Mouse (Mus musculus): Measurements from ENCODE around the gene Aen. TPM values are rescaled to one million over a fixed set of nuclear protein-coding genes. Genes with fewer than 3 reads are reported as not detected.

Aen gene
- 10 to 100 TPM; 33.0 to 33.7 TPM for total RNA-seq (2021)
- long read RNA-seq, experiment 1, full-length matches to known transcripts, result 42 of 54 reads
- long read RNA-seq, experiment 1, partial matches to known transcripts, result 10 of 54 reads
- long read RNA-seq, experiment 1, other reads (novel, unspliced or antisense), result 2 of 54 reads
- long read RNA-seq, experiment 2, full-length matches to known transcripts, result 74 of 96 reads
- long read RNA-seq, experiment 2, partial matches to known transcripts, result 17 of 96 reads
- long read RNA-seq, experiment 2, other reads (novel, unspliced or antisense), result 5 of 96 reads

- DNase-seq (ENCODE audit: low spot score in 2 of 2), result peak; percentile 92 to 96
Measured at GRCm38 (mm10) chr7:78895653-78896333, at the start of gene Aen. Aen (plus strand) TSS chr7:78895854.

GRCm38 (mm10) chr7:78846066-78846716 lies 49.5 kb upstream of the Aen start:
- DNase-seq (ENCODE audit: low spot score in 2 of 2), result no peak

GRCm38 (mm10) chr7:78846737-78847434 lies 48.8 kb upstream of the Aen start, which contains the start of gene Det1:
Det1 (minus strand) TSS chr7:78847263.
- DNase-seq (ENCODE audit: low spot score in 2 of 2), result peak; percentile 77 to 80

DNA sequence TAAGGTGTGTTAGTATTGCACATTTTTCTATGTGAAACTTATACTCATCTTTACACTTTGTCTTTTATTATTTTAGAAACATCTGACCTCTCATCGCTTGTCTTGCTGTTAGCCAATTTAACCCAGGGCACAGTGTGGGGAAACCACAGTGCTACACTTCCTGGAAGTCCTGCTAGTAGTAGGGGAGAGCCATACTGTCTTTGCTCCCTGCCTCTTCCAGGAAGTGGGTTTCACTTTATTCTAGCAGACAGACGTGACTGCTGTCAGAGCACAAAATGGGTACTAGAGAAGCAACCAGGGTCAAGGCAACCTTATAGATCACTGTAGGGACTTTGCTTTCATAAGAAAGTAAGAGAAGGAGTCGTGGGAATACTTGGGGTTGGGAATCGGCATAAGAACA lies 41.6 kb upstream of the Aen start:
- DNase-seq (ENCODE audit: low spot score in 2 of 2), result no peak

- no peak for DNase-seq (ENCODE audit: low spot score in 2 of 2)
Measured at GRCm38 (mm10) chr7:78855044-78855655, 40.5 kb upstream of the Aen start.

GRCm38 (mm10) chr7:78863796-78864445 lies 31.7 kb upstream of the Aen start:
- DNase-seq (ENCODE audit: low spot score in 2 of 2), result no peak

- DNase-seq (ENCODE audit: low spot score in 2 of 2), result no peak
Measured at GRCm38 (mm10) chr7:78864446-78864802, 31.2 kb upstream of the Aen start.

- no peak for DNase-seq (ENCODE audit: low spot score in 2 of 2)
Measured at GRCm38 (mm10) chr7:78865212-78865949, 30.3 kb upstream of the Aen start.

DNA sequence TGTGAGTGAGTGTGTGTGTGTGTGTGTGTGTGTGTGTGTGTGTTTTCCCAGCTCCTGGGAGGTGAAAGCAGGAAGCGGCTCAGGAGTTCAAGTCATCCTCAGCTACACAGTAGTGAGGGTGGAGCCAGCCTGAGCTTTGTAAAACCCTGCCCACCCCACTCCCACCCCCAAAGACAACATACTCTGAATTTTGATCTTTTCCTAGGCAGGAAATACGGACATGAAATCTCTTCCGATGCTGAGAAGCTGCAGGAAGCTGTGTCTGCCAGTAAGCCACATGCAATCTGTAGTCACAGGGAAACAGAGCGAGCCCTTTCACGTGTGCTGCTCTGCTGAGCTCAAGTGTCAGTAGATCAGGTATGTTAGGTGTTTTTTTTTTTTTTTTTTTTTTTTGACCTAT lies 26.9 kb upstream of the Aen start:
- DNase-seq (ENCODE audit: low spot score in 2 of 2), result no peak

DNA sequence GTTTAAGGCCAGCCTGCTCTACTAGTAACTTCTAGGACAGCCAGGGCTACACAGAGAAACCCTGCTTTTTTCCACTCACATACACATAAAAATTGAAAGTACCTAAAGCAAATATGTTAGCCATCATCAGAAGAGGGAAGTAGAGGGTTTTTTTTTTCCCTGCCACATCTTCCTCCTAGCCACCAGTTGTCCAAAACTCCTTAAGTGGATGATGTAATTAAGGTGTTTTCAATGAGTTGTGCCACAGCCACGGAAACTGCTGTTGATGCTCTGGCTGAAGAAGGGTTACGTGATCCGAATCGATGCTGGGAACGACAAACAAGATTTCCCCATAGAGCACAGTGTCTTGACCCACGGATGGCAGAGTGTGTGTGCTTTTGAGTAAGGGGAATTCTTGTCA lies 23.3 kb upstream of the Aen start:
- no peak for DNase-seq (ENCODE audit: low spot score in 2 of 2)

- DNase-seq (ENCODE audit: low spot score in 2 of 2), result no peak
Measured at GRCm38 (mm10) chr7:78872831-78873230, 22.8 kb upstream of the Aen start.

DNA sequence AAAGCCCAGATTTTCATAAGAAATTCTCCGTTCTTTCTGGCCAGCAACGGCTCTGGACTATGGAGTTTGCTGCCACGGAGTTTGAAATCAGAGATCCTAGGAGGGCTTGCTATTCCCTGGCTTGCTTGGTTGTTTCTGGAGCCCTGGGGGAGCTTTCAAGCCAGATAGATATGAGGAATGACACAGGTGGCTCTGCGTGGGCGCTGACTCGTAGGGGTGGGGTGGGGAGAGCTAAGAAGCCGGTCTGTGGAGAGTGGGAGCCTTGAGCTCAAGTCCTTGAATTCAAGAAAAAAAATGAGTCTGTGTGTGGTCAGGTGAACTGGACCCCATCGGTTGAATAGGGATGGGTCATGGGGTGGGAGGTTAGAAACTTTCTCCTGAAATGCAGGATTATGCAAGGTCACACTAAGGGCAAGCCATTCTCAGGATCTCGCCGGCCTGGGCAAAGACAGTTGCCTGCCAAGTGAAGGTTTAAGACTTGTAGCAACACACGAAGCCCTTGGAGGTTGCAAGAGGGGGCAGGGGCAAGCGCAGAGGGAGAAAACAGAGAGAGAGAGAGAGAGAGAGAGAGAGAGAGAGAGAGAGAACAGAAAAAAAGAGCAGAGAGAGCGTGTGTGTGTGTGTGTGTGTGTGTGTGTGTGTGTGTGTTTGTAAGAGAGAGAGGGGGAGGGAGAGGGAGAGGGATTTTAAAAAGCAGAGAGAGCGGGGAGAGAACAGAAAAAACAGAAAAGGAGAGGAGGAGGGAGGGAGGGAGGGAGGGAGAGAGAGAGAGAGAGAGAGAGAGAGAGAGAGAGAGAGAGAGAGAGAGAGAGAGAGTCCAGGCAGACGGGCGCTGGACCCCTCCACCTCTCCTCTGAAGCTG lies 13.8 kb upstream of the Aen start:
- DNase-seq (ENCODE audit: low spot score in 2 of 2), result no peak

GRCm38 (mm10) chr7:78882469-78882837 lies 13.2 kb upstream of the Aen start:
- no peak for DNase-seq (ENCODE audit: low spot score in 2 of 2)

- no peak for DNase-seq (ENCODE audit: low spot score in 2 of 2)
Measured at GRCm38 (mm10) chr7:78883016-78883725, 12.5 kb upstream of the Aen start.

GRCm38 (mm10) chr7:78883726-78884060 lies 12.0 kb upstream of the Aen start:
- DNase-seq (ENCODE audit: low spot score in 2 of 2), result no peak

- no peak for DNase-seq (ENCODE audit: low spot score in 2 of 2)
Measured at GRCm38 (mm10) chr7:78884139-78884538, 11.5 kb upstream of the Aen start.

- no peak for DNase-seq (ENCODE audit: low spot score in 2 of 2)
Measured at GRCm38 (mm10) chr7:78885404-78885803, 10.2 kb upstream of the Aen start.

DNA sequence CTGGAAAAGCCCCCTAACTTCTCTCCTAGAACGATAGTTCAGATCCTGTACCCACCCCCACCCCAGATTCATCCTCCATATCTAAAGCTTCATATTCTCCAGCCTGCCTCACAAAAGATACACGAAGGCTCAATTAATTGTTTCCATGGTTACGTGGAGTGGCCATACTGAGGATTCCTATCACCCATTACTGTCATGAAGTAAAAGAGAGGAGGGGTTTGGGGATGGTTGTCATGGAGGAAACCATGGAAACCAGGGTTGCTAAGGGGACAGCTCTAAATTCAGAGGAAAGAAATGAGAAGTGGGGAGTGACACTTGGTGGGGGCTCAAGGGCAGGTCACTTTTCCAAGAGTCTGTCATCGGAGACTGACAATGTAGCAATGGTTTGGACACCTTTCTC lies 9.2 kb upstream of the Aen start:
- DNase-seq (ENCODE audit: low spot score in 2 of 2), result no peak

DNA sequence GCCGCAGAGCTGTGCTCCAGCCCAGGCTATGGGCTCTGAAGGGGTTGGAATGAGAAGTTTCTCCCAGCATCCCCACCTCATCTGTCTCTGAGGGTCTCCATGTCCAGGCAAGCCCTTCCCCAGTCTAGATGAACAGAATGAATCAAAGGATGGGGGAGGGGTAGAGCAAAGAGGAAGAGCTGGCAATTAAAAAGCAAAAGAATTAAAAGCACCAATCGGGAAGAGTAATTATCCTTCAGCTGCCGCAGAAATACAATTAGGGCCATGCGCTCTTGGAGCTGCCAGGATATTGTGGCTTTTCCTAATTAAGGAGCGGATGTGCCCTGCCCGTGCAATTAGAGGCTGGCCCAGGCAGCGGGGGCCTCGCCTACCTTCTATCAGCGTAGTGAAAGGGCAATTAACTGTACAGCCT lies 8.2 kb upstream of the Aen start:
- DNase-seq (ENCODE audit: low spot score in 2 of 2), result no peak
